Mouse (Mus musculus): ENCODE results near the gene Akt1s1. TPM values are rescaled to one million over a fixed set of nuclear protein-coding genes. Genes with fewer than 3 reads are reported as not detected.

The Akt1s1 gene
- polyA plus RNA-seq, 1 experiment from 2014 or later, result 29.1 TPM

- no peaks in the 10 kb centered on the region for H3K36me3 ChIP-seq (ENCODE audit: control insufficient read depth, insufficient read depth)
- no peaks in the 10 kb centered on the region for H3K9me3 ChIP-seq (replicated peaks; ENCODE audit: control insufficient read depth, low read length)
- peaks cover 68% of the 10 kb centered on the region for H3K4me1 ChIP-seq (ENCODE audit: control insufficient read depth, low read depth, low read length)
- under 1% methylated on average over 45 of the region's 45 CpGs for WGBS (ENCODE audit: insufficient replicate concordance)
- peak overlapping the region; percentile 85 for H3K4me3 ChIP-seq (ENCODE audit: low read depth, low read length)
- peak overlapping the region; percentile 95 for H3K9ac ChIP-seq (ENCODE audit: low read depth, low read length)
- H3K27me3 ChIP-seq (ENCODE audit: control insufficient read depth, insufficient read depth, low read depth, low read length), result no peaks in the 10 kb centered on the region
- H3K4me2 ChIP-seq (ENCODE audit: low read depth, low read length), result peak overlapping the region; percentile 98
- H3K27ac ChIP-seq (ENCODE audit: low read length), result peak overlapping the region; percentile 99
- ATAC-seq (ENCODE audit: low read depth), result peak; percentile 76
These were observed 5.7 kb downstream of the Akt1s1 start for GRCm38 (mm10) chr7:44854356-44855031.

GRCm38 (mm10) chr7:44855036-44855435 is 6.2 kb downstream of the Akt1s1 start:
- Histone ChIP-seq H3K27me3 (ENCODE audit: control insufficient read depth, insufficient read depth, low read depth, low read length) (no peaks in the 10 kb centered on the region), H3K4me3 (ENCODE audit: low read depth, low read length) (peak overlapping the region; percentile 85), H3K36me3 (ENCODE audit: control insufficient read depth, insufficient read depth) (no peaks in the 10 kb centered on the region), H3K9ac (ENCODE audit: low read depth, low read length) (peak overlapping the region; percentile 95), H3K4me1 (ENCODE audit: control insufficient read depth, low read depth, low read length) (peaks cover 68% of the 10 kb centered on the region), H3K9me3 (replicated peaks; ENCODE audit: control insufficient read depth, low read length) (no peaks in the 10 kb centered on the region), H3K4me2 (ENCODE audit: low read depth, low read length) (peak overlapping the region; percentile 98), H3K27ac (ENCODE audit: low read length) (peak overlapping the region; percentile 99)
- WGBS (ENCODE audit: insufficient replicate concordance), result 24% methylated on average over 10 of the region's 10 CpGs
- ATAC-seq (ENCODE audit: low read depth), result no peak

- ATAC-seq (ENCODE audit: low read depth), result no peak
- 18% methylated on average over 9 of the region's 9 CpGs for WGBS (ENCODE audit: insufficient replicate concordance)
- Histone ChIP-seq H3K36me3 (ENCODE audit: control insufficient read depth, insufficient read depth) (no peaks in the 10 kb centered on the region), H3K9me3 (replicated peaks; ENCODE audit: control insufficient read depth, low read length) (no peaks in the 10 kb centered on the region), H3K27me3 (ENCODE audit: control insufficient read depth, insufficient read depth, low read depth, low read length) (no peaks in the 10 kb centered on the region), H3K4me1 (ENCODE audit: control insufficient read depth, low read depth, low read length) (peaks cover 61% of the 10 kb centered on the region), H3K4me2 (ENCODE audit: low read depth, low read length) (peak overlapping the region; percentile 98), H3K9ac (ENCODE audit: low read depth, low read length) (peak overlapping the region; percentile 95), H3K4me3 (ENCODE audit: low read depth, low read length) (peak overlapping the region; percentile 97), H3K27ac (ENCODE audit: low read length) (peak overlapping the region; percentile 99)
These were observed 7.6 kb downstream of the Akt1s1 start for GRCm38 (mm10) chr7:44856265-44856916.

- Histone ChIP-seq H3K27ac (ENCODE audit: low read length) (peak within 1 kb of the TSS; percentile 99), H3K9me3 (replicated peaks; ENCODE audit: control insufficient read depth, low read length) (no peaks in the 10 kb centered on the region), H3K9ac (ENCODE audit: low read depth, low read length) (peak within 1 kb of the TSS; percentile 95), H3K4me1 (ENCODE audit: control insufficient read depth, low read depth, low read length) (peaks cover 57% of the 10 kb centered on the region), H3K27me3 (ENCODE audit: control insufficient read depth, insufficient read depth, low read depth, low read length) (no peaks in the 10 kb centered on the region), H3K4me3 (ENCODE audit: low read depth, low read length) (peak within 1 kb of the TSS; percentile 97), H3K36me3 (ENCODE audit: control insufficient read depth, insufficient read depth) (no peaks in the 10 kb centered on the region; the same call in 1 of the 2 replicates), H3K4me2 (ENCODE audit: low read depth, low read length) (peak within 1 kb of the TSS; percentile 98)
- under 1% methylated on average over 32 of the region's 32 CpGs for WGBS (ENCODE audit: insufficient replicate concordance)
- peak; percentile 30 for ATAC-seq (ENCODE audit: low read depth)
These were observed 8.3 kb downstream of the Akt1s1 start, which contains the start of gene Pnkp for GRCm38 (mm10) chr7:44857042-44857552. TSS of gene Pnkp (plus strand) at chr7:44857139.

- Histone ChIP-seq H3K4me2 (ENCODE audit: low read depth, low read length) (peak overlapping the region; percentile 98), H3K4me1 (ENCODE audit: control insufficient read depth, low read depth, low read length) (peaks cover 50% of the 10 kb centered on the region), H3K9ac (ENCODE audit: low read depth, low read length) (peak overlapping the region; percentile 95), H3K27ac (ENCODE audit: low read length) (peak overlapping the region; percentile 99), H3K27me3 (ENCODE audit: control insufficient read depth, insufficient read depth, low read depth, low read length) (no peaks in the 10 kb centered on the region), H3K36me3 (ENCODE audit: control insufficient read depth, insufficient read depth) (peaks cover 4% of the 10 kb centered on the region), H3K9me3 (replicated peaks; ENCODE audit: control insufficient read depth, low read length) (no peaks in the 10 kb centered on the region), H3K4me3 (ENCODE audit: low read depth, low read length) (peak overlapping the region; percentile 97)
- 22% methylated on average over 8 of the region's 8 CpGs for WGBS (ENCODE audit: insufficient replicate concordance)
- no peak for ATAC-seq (ENCODE audit: low read depth)
These were observed 9.1 kb downstream of the Akt1s1 start for GRCm38 (mm10) chr7:44857905-44858304.

- no peak for ATAC-seq (ENCODE audit: low read depth)
- no peak overlapping the region for H3K4me3 ChIP-seq (ENCODE audit: low read depth, low read length)
- no peak overlapping the region for H3K9ac ChIP-seq (ENCODE audit: low read depth, low read length)
- H3K36me3 ChIP-seq (ENCODE audit: control insufficient read depth, insufficient read depth), result peaks cover 21% of the 10 kb centered on the region
- peaks cover 38% of the 10 kb centered on the region for H3K4me1 ChIP-seq (ENCODE audit: control insufficient read depth, low read depth, low read length)
- H3K4me2 ChIP-seq (ENCODE audit: low read depth, low read length), result no peak overlapping the region
- no peak overlapping the region for H3K27ac ChIP-seq (ENCODE audit: low read length)
- no peaks in the 10 kb centered on the region for H3K27me3 ChIP-seq (ENCODE audit: control insufficient read depth, insufficient read depth, low read depth, low read length)
- H3K9me3 ChIP-seq (replicated peaks; ENCODE audit: control insufficient read depth, low read length), result no peaks in the 10 kb centered on the region
- 81% methylated on average over 11 of the region's 11 CpGs for WGBS (ENCODE audit: insufficient replicate concordance)
These were observed 11.1 kb downstream of the Akt1s1 start for GRCm38 (mm10) chr7:44859896-44860295.

- Histone ChIP-seq H3K27me3 (ENCODE audit: control insufficient read depth, insufficient read depth, low read depth, low read length) (no peaks in the 10 kb centered on the region), H3K4me2 (ENCODE audit: low read depth, low read length) (no peak overlapping the region), H3K4me1 (ENCODE audit: control insufficient read depth, low read depth, low read length) (peaks cover 38% of the 10 kb centered on the region), H3K4me3 (ENCODE audit: low read depth, low read length) (no peak overlapping the region), H3K36me3 (ENCODE audit: control insufficient read depth, insufficient read depth) (peaks cover 21% of the 10 kb centered on the region), H3K9ac (ENCODE audit: low read depth, low read length) (no peak overlapping the region), H3K27ac (ENCODE audit: low read length) (no peak overlapping the region), H3K9me3 (replicated peaks; ENCODE audit: control insufficient read depth, low read length) (no peaks in the 10 kb centered on the region)
- 0 out of 2 replicates have a peak, but pooled peaks have one; percentile 6 for ATAC-seq (ENCODE audit: low read depth)
- 59% methylated on average over 22 of the region's 22 CpGs for WGBS (ENCODE audit: insufficient replicate concordance)
These were observed 12.0 kb downstream of the Akt1s1 start for GRCm38 (mm10) chr7:44860576-44861428.

GRCm38 (mm10) chr7:44861429-44861816 is 12.6 kb downstream of the Akt1s1 start:
- Histone ChIP-seq H3K4me2 (ENCODE audit: low read depth, low read length) (no peak overlapping the region), H3K27ac (ENCODE audit: low read length) (no peak overlapping the region), H3K27me3 (ENCODE audit: control insufficient read depth, insufficient read depth, low read depth, low read length) (no peaks in the 10 kb centered on the region), H3K9me3 (replicated peaks; ENCODE audit: control insufficient read depth, low read length) (no peaks in the 10 kb centered on the region), H3K4me3 (ENCODE audit: low read depth, low read length) (no peak overlapping the region), H3K9ac (ENCODE audit: low read depth, low read length) (no peak overlapping the region), H3K4me1 (ENCODE audit: control insufficient read depth, low read depth, low read length) (peaks cover 38% of the 10 kb centered on the region), H3K36me3 (ENCODE audit: control insufficient read depth, insufficient read depth) (peaks cover 21% of the 10 kb centered on the region)
- no peak for ATAC-seq (ENCODE audit: low read depth)
- WGBS (ENCODE audit: insufficient replicate concordance), result 86% methylated on average over 14 of the region's 14 CpGs

All from liver, embryonic 16.5 days (tissue).